Mouse (Mus musculus) liver, adult 2 months (tissue): ENCODE data around the gene Gchfr.

Source experiments
- CTCF ChIP-seq: fragments of 200-500 bp; IDR thresholded peaks from 2 replicates; pipeline ENCODE4 v1.5.1; 2011; ENCODE audit warnings: low read depth, low read length, control low read depth
- POLR2A ChIP-seq: fragments of 200-500 bp; IDR thresholded peaks from 2 replicates; pipeline ENCODE4 v1.6.1; 2011; ENCODE audit warnings: low read length, control low read depth; ENCODE audit not compliant: insufficient read depth; ENCODE audit errors: extremely low read depth

DNA sequence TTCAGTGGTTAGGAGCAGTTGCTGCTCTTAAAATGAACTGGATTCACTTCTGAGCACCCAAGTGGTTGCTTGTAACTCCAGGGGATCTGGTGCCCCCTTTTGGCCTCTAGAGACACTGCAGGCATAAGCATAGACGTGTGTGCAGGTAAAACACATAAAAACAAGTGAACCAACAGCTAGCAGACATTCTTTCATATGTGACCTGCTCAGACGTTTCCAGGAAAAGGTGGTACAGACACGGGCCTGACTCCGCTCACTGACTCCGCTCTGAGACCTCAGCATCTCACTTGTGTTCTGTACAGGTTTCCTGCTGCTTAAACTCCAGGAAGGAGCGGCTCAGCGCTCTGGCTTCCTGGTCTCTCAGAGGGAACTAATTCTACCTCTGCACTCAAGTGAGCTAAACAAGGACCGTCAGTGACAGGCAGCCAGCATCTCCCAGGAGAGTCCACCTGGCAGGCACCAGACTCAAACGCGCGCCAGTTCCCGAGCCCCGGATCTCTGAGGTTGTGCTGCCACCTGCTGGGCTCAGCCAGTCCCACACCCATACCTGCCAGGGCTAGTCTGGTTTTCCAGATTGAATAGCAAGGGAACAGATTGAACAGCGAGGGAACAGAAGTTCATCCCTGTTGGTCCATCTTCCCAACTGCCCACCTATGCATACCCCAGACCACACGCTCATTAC lies 21.6 kb downstream of the Gchfr start:
- peak; percentile 96 for TF ChIP-seq CTCF
- TF ChIP-seq POLR2A, result no peak
